Mouse (Mus musculus): ENCODE results near the gene Lhpp. TPM values are rescaled to one million over a fixed set of nuclear protein-coding genes. Genes with fewer than 3 reads are reported as not detected.

Gene Lhpp
- 10 to 100 TPM; 15.5 to 16.3 TPM for total RNA-seq (2021)
- long read RNA-seq, experiment 1, transcript Lhpp-201 (7 exons, 1,612 nt) = major isoform, 13 of 17 reads
- long read RNA-seq, experiment 1, partial matches to known transcripts = 4 of 17 reads
- long read RNA-seq, experiment 1, other reads (novel, unspliced or antisense) = 0 of 17 reads
- long read RNA-seq, experiment 2, transcript Lhpp-201 (7 exons, 1,612 nt) = major isoform, 6 of 9 reads
- long read RNA-seq, experiment 2, partial matches to known transcripts = 0 of 9 reads
- long read RNA-seq, experiment 2, other reads (novel, unspliced or antisense) = 3 of 9 reads

DNA sequence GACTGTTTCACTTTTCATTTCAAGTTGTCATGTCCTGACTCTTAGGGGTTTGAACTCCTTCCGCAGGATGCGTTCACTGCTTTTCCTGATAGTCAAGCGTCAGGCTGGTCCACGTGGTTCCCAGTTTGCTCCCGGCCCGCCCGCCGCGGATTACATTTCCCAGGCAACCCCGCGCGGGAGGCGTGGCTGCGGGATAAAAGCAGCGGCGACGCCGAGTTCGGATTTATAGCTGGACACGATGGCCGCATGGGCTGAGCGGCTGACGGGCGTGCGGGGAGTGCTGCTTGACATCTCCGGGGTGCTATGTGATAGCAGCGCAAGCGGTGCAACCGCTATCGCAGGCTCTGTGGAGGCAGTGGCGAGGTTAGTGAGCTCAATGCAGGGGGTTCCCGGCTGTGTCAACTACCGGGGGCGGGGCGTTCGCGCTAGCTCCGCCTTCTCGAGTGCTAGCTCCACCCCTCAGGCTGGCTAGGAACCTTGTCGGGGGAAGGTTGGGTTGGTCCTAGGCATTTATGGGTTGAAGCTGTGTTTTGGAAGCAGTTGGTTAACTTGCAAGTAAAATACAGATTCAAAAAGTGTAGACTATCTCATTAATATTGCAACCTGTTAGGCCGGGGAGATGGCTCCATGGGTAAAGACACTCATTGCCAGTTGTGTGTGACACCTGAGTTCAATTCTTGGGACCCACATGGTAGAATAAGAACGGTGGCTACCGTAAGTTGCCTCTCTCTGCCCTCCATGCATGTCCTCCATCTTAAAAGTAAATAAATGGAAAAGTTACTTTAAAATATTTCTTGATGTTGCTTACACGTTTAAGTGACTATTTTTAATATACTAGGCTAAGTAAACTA is at the start of gene Lhpp:
Gene Lhpp (plus strand): TSS at position 171 of the 851 bp plus-strand sequence.
- intact Hi-C loops (cut with DNase I) = no loop called here
- H3K27ac ChIP-seq = peak within 1 kb of the TSS; percentile 41

GRCm38 (mm10) chr7:132565831-132566230 is 44.6 kb upstream of the Lhpp start:
- DNase-seq (ENCODE audit: extremely low spot score in 1 of 2, low spot score in 2 of 2) = no peak
- TF ChIP-seq CTCF (IDR thresholded peaks at IDR 0.05) = no peak
- Histone ChIP-seq H3K4me3 (no peak overlapping the region), H3K27ac (no peak overlapping the region)
- intact Hi-C loops (cut with DNase I) = no loop called here

More for the DNA sequence above, at the start of gene Lhpp:
- TF ChIP-seq CTCF (IDR thresholded peaks at IDR 0.05) = no peak
- peak; percentile 77 to 78 for DNase-seq (ENCODE audit: extremely low spot score in 1 of 2, low spot score in 2 of 2)
- peak within 1 kb of the TSS; percentile 72 for H3K4me3 ChIP-seq

- H3K27ac ChIP-seq = no peak overlapping the region
- intact Hi-C loops (cut with DNase I) = no loop called here
- no peak for DNase-seq (ENCODE audit: extremely low spot score in 1 of 2, low spot score in 2 of 2)
- no peak for TF ChIP-seq CTCF (IDR thresholded peaks at IDR 0.05)
- no peak overlapping the region for H3K4me3 ChIP-seq
Observed at GRCm38 (mm10) chr7:132568817-132569216, 41.6 kb upstream of the Lhpp start.

GRCm38 (mm10) chr7:132570071-132570470 is 40.4 kb upstream of the Lhpp start:
- DNase-seq (ENCODE audit: extremely low spot score in 1 of 2, low spot score in 2 of 2) = no peak
- intact Hi-C loops (cut with DNase I) = no loop called here
- no peak for TF ChIP-seq CTCF (IDR thresholded peaks at IDR 0.05)
- Histone ChIP-seq H3K4me3 (no peak overlapping the region), H3K27ac (no peak overlapping the region)

- Histone ChIP-seq H3K27ac (no peak overlapping the region), H3K4me3 (no peak overlapping the region; the same call in 1 of the 2 replicates)
- no peak for TF ChIP-seq CTCF (IDR thresholded peaks at IDR 0.05)
- intact Hi-C loops (cut with DNase I) = no loop called here
- no peak for DNase-seq (ENCODE audit: extremely low spot score in 1 of 2, low spot score in 2 of 2)
Observed at GRCm38 (mm10) chr7:132571481-132571880, 39.0 kb upstream of the Lhpp start.

DNA sequence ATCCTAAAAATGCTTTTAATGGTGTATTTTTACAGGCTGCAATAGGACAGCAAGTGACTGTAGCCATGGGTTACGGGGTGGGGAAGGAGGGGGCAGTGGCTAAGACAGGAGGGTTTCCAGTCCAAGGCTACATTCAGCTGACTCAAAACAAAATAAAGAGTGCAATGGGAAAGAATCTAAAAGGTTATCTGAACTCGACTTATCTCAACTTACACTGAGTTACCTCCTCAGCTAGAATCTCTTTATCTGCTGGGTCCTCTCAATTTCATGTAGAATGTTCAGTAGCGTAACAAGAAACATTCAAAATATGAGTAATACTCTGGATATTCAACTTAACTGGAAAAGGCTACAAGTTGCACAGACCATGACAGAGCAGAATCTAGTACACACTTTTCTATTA is 37.7 kb upstream of the Lhpp start:
- no peak for TF ChIP-seq CTCF (IDR thresholded peaks at IDR 0.05)
- H3K27ac ChIP-seq = peak overlapping the region; percentile 50; the same call in 1 of the 2 replicates
- intact Hi-C loops (cut with DNase I) = no loop called here

DNA sequence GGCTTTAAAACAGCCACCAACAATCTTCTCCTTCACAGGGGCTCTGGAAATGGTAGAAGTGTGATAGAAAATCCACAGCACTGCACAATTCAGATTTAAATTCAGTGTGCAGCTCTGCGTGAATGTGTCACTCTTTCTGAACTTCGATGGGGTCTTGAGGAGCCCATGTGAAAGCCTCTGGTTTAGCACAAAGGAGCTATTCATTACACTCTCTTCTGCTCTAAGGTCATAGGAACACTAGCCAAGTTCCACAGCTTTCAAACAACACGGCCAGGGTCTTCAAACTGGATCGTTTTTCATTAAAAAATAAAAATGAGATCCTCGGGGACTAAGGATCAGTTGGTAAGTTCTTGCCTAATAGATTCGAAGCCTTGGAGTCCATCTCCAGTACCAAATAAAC is 37.2 kb upstream of the Lhpp start:
- Histone ChIP-seq H3K4me3 (no peak overlapping the region; the same call in 1 of the 2 replicates), H3K27ac (peak overlapping the region; percentile 50; the same call in 1 of the 2 replicates)
- TF ChIP-seq CTCF (IDR thresholded peaks at IDR 0.05) = no peak
- no peak for DNase-seq (ENCODE audit: extremely low spot score in 1 of 2, low spot score in 2 of 2)
- intact Hi-C loops (cut with DNase I) = no loop called here

More for the DNA sequence above, 37.7 kb upstream of the Lhpp start:
- no peak overlapping the region; the same call in 1 of the 2 replicates for H3K4me3 ChIP-seq
- DNase-seq (ENCODE audit: extremely low spot score in 1 of 2, low spot score in 2 of 2) = no peak

GRCm38 (mm10) chr7:132574646-132575045 is 35.8 kb upstream of the Lhpp start:
- intact Hi-C loops (cut with DNase I) = loop anchor here (5.0 kb wide), 2 partner anchors 63 to 238 kb away; partner anchors contain the start of gene Fam53b
- Histone ChIP-seq H3K27ac (no peak overlapping the region), H3K4me3 (no peak overlapping the region)

DNA sequence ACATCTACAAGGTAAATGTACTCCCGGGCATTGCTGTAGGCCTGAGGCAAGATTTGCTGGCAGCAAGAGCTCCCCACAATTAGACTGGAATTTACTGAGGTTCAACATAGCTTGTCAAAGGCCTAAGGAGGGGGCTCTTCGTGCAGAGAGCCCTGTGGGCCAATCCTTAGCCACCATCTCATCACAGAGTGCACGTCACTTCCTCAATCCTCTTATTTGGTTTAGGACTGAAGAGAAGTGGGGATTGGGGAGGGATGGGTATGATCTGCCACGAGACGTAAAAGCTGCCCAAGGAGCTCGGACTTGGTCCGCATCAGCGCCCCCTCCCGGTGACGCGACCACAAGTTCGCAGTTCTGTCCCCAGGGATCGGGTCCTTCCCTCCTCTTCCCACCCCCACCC is 34.8 kb upstream of the Lhpp start:
- DNase-seq (ENCODE audit: extremely low spot score in 1 of 2, low spot score in 2 of 2) = peak; percentile 79 to 82
- intact Hi-C loops (cut with DNase I) = loop anchor here (5.0 kb wide), 2 partner anchors 62 to 237 kb away; partner anchors contain the start of gene Fam53b
- peak; percentile 55 for TF ChIP-seq CTCF (IDR thresholded peaks at IDR 0.05)
- H3K27ac ChIP-seq = peak overlapping the region; percentile 92
- H3K4me3 ChIP-seq = peak overlapping the region; percentile 89

More at GRCm38 (mm10) chr7:132574646-132575045, 35.8 kb upstream of the Lhpp start:
- no peak for DNase-seq (ENCODE audit: extremely low spot score in 1 of 2, low spot score in 2 of 2)
- no peak for TF ChIP-seq CTCF (IDR thresholded peaks at IDR 0.05)

- peak; percentile 90 to 93 for DNase-seq (ENCODE audit: extremely low spot score in 1 of 2, low spot score in 2 of 2)
- peak within 1 kb of the TSS; percentile 89 for H3K4me3 ChIP-seq
- H3K27ac ChIP-seq = peak within 1 kb of the TSS; percentile 92
- TF ChIP-seq CTCF (IDR thresholded peaks at IDR 0.05) = no peak; the same call in 1 of the 2 replicates
- intact Hi-C loops (cut with DNase I) = loop anchor here (5.0 kb wide), 2 partner anchors 61 to 236 kb away; partner anchors contain the start of gene Fam53b
Observed at GRCm38 (mm10) chr7:132576116-132576650, 34.3 kb upstream of the Lhpp start, which contains the start of gene Oat. Gene Oat (minus strand): TSS chr7:132576398.

DNA sequence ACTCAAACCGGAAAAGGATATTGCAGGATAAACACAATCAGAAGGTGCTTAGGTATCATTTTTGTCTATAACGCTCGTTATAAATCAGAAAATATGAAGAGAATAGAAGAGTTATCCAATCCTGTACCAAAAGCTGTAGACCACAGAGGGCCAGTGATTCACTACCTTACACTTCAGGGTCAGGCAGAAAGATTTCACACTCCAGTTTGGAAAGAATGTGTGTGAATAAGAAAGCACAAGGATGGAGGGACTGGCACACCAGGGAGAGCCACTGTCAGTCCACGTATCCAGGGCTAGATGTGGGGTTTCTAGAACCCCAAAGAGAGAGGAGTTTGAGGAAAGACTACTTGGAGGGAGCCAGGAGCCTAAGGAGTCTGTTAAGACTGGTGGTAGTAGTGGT is 33.5 kb upstream of the Lhpp start:
- TF ChIP-seq CTCF (IDR thresholded peaks at IDR 0.05) = no peak
- Histone ChIP-seq H3K4me3 (no peak overlapping the region), H3K27ac (no peak overlapping the region; the same call in 1 of the 2 replicates)
- DNase-seq (ENCODE audit: extremely low spot score in 1 of 2, low spot score in 2 of 2) = no peak
- intact Hi-C loops (cut with DNase I) = loop anchor here (5.0 kb wide), 2 partner anchors 60 to 235 kb away; partner anchors contain the start of gene Fam53b

Data from left cerebral cortex, adult 2 months (tissue).